Comparison of ENCODE assay signal across 28 mouse cellular contexts in genomic region chr2:163493031-163493430, GRCm38 (mm10). TPM values are rescaled to one million over a fixed set of nuclear protein-coding genes. Genes with fewer than 3 reads are reported as not detected.
DNase-seq lines count a peak whose midpoint lies in the region; ATAC-seq and TF ChIP-seq lines count a peak whose summit lies in the region.
"Had no signal": no experiment of that assay in that cellular context is flagged by ENCODE, and none has a peak within 500 bp of the region (broad histone marks: within the 10 kb centered on the region; RNA-seq: fewer than 3 reads in every experiment).

No protein-coding gene starts in this region.

- DNase-seq in hindbrain, embryonic 10.5 days (ENCODE audit: low spot score) = no peak
- no peak for DNase-seq in midbrain, embryonic 10.5 days (ENCODE audit: low spot score)
- no peak for DNase-seq in ES-E14 (ENCODE audit: low read depth, low spot score)
- peak; percentile 13 for DNase-seq in stomach, postnatal 0 days (ENCODE audit: low spot score)
- DNase-seq in thymus, postnatal 36 days = no peak
- DNase-seq: adrenal gland, postnatal 10 days; cerebellum, adult 11 months; cerebellum, adult 8-10 months; forebrain, postnatal 0 days; gastrocnemius, postnatal 14 days had no signal

- no peak overlapping the region for H3K4me3 ChIP-seq in hindbrain, embryonic 10.5 days
- no peak overlapping the region for H3K4me3 ChIP-seq in hindbrain, embryonic 12.5 days
- no peak overlapping the region for H3K4me3 ChIP-seq in midbrain, embryonic 10.5 days
- H3K4me3 ChIP-seq in midbrain, embryonic 15.5 days = no peak overlapping the region
- no peak overlapping the region for H3K4me3 ChIP-seq in ES-E14 (ENCODE audit: insufficient read depth in 1 of 2, low read depth in 1 of 2, low read length in 2 of 2, poor library complexity in 1 of 2, severe bottlenecking in 1 of 2)
- H3K4me3 ChIP-seq in stomach, postnatal 0 days (ENCODE audit: low read depth, low read length) = no peak overlapping the region
- H3K4me3 ChIP-seq: embryonic facial prominence, embryonic 12.5 days; forebrain, embryonic 12.5 days; heart, embryonic 12.5 days; intestine, embryonic 15.5 days had no signal

- no peak overlapping the region for H3K9ac ChIP-seq in hindbrain, embryonic 12.5 days
- H3K9ac ChIP-seq in midbrain, embryonic 15.5 days = no peak overlapping the region
- H3K9ac ChIP-seq in ES-E14 (ENCODE audit: insufficient read depth, low read depth, low read length, poor library complexity, severe bottlenecking) = no peak overlapping the region
- H3K9ac ChIP-seq in stomach, postnatal 0 days (ENCODE audit: low read length) = no peak overlapping the region
- H3K9ac ChIP-seq: embryonic facial prominence, embryonic 12.5 days; forebrain, embryonic 12.5 days; forebrain, postnatal 0 days; heart, embryonic 12.5 days; hindbrain, embryonic 14.5 days; intestine, embryonic 15.5 days had no signal

- H3K27me3 ChIP-seq in hindbrain, embryonic 10.5 days (ENCODE audit: insufficient read depth, poor library complexity, severe bottlenecking) = no peaks in the 10 kb centered on the region
- H3K27me3 ChIP-seq in hindbrain, embryonic 12.5 days = no peaks in the 10 kb centered on the region
- 0 out of 2 replicates have a peak, but pooled peaks cover 6% of the 10 kb centered on the region for H3K27me3 ChIP-seq in midbrain, embryonic 10.5 days (ENCODE audit: low read depth, poor library complexity, severe bottlenecking)
- H3K27me3 ChIP-seq in midbrain, embryonic 15.5 days (replicated peaks) = no peaks in the 10 kb centered on the region
- no peaks in the 10 kb centered on the region for H3K27me3 ChIP-seq in stomach, postnatal 0 days (ENCODE audit: control insufficient read depth, insufficient read depth, low read length)
- H3K27me3 ChIP-seq: forebrain, embryonic 12.5 days; intestine, embryonic 15.5 days had no signal

- 13% methylated on average over 5 of the region's 5 CpGs for WGBS in hindbrain, embryonic 10.5 days
- WGBS in hindbrain, embryonic 12.5 days = 21% methylated on average over 5 of the region's 5 CpGs
- WGBS in midbrain, embryonic 10.5 days = 14% methylated on average over 5 of the region's 5 CpGs
- WGBS in midbrain, embryonic 15.5 days = 15% methylated on average over 5 of the region's 5 CpGs
- WGBS in stomach, postnatal 0 days = 34% methylated on average over 5 of the region's 5 CpGs

- peaks cover 31% of the 10 kb centered on the region for H3K4me1 ChIP-seq in hindbrain, embryonic 10.5 days (replicated peaks)
- H3K4me1 ChIP-seq in hindbrain, embryonic 12.5 days = peaks cover 18% of the 10 kb centered on the region
- H3K4me1 ChIP-seq in midbrain, embryonic 10.5 days = peaks cover 32% of the 10 kb centered on the region
- H3K4me1 ChIP-seq in midbrain, embryonic 15.5 days = no peaks in the 10 kb centered on the region
- H3K4me1 ChIP-seq in ES-E14 (ENCODE audit: control insufficient read depth in 2 of 2, insufficient read depth in 2 of 2, low read length in 2 of 2, poor library complexity in 1 of 2) = peaks cover 12 to 14% of the 10 kb centered on the region in 2 experiments
- H3K4me1 ChIP-seq in stomach, postnatal 0 days (replicated peaks; ENCODE audit: control insufficient read depth, insufficient read depth) = no peaks in the 10 kb centered on the region
- H3K4me1 ChIP-seq: forebrain, embryonic 12.5 days had no signal

- H3K9me3 ChIP-seq in hindbrain, embryonic 10.5 days = no peaks in the 10 kb centered on the region
- H3K9me3 ChIP-seq in hindbrain, embryonic 12.5 days (replicated peaks) = no peaks in the 10 kb centered on the region
- no peaks in the 10 kb centered on the region for H3K9me3 ChIP-seq in midbrain, embryonic 10.5 days (replicated peaks)
- no peaks in the 10 kb centered on the region for H3K9me3 ChIP-seq in midbrain, embryonic 15.5 days
- no peaks in the 10 kb centered on the region for H3K9me3 ChIP-seq in ES-E14 (ENCODE audit: control insufficient read depth, insufficient read depth, low read depth, low read length)
- H3K9me3 ChIP-seq in stomach, postnatal 0 days (ENCODE audit: control insufficient read depth, low read length) = no peaks in the 10 kb centered on the region
- H3K9me3 ChIP-seq: embryonic facial prominence, embryonic 12.5 days; forebrain, embryonic 12.5 days; heart, embryonic 12.5 days; intestine, embryonic 15.5 days had no signal

- 0 out of 2 replicates have a peak overlapping the region, but pooled peaks have one; percentile 18 for H3K27ac ChIP-seq in hindbrain, embryonic 10.5 days
- no peak overlapping the region for H3K27ac ChIP-seq in hindbrain, embryonic 12.5 days
- H3K27ac ChIP-seq in midbrain, embryonic 10.5 days (replicated peaks) = peak overlapping the region; percentile 42; the same call in 1 of the 2 replicates
- H3K27ac ChIP-seq in midbrain, embryonic 15.5 days = no peak overlapping the region
- peak overlapping the region; percentile 20; the same call in 1 of the 2 replicates for H3K27ac ChIP-seq in ES-E14 (ENCODE audit: insufficient read depth, low read depth, low read length, poor library complexity, severe bottlenecking)
- H3K27ac ChIP-seq in stomach, postnatal 0 days (replicated peaks) = no peak overlapping the region
- H3K27ac ChIP-seq: embryonic facial prominence, embryonic 12.5 days; forebrain, embryonic 12.5 days; hindbrain, embryonic 14.5 days; intestine, embryonic 15.5 days had no signal

- TF ChIP-seq EP300 in stomach, postnatal 0 days (optimal IDR thresholded peaks at IDR 0.05) = no peak

- H3K4me2 ChIP-seq in hindbrain, embryonic 12.5 days (replicated peaks) = no peak overlapping the region
- no peak overlapping the region for H3K4me2 ChIP-seq in midbrain, embryonic 15.5 days
- no peak overlapping the region for H3K4me2 ChIP-seq in stomach, postnatal 0 days (replicated peaks; ENCODE audit: low read depth)
- H3K4me2 ChIP-seq: embryonic facial prominence, embryonic 12.5 days; forebrain, embryonic 12.5 days; heart, embryonic 12.5 days; hindbrain, embryonic 14.5 days had no signal

- H3K36me3 ChIP-seq in hindbrain, embryonic 10.5 days = no peaks in the 10 kb centered on the region
- no peaks in the 10 kb centered on the region for H3K36me3 ChIP-seq in hindbrain, embryonic 12.5 days
- H3K36me3 ChIP-seq in midbrain, embryonic 10.5 days = no peaks in the 10 kb centered on the region
- H3K36me3 ChIP-seq in midbrain, embryonic 15.5 days (replicated peaks) = no peaks in the 10 kb centered on the region
- H3K36me3 ChIP-seq in ES-E14 (ENCODE audit: control insufficient read depth, insufficient read depth, low read length, poor library complexity, severe bottlenecking) = no peaks in the 10 kb centered on the region
- H3K36me3 ChIP-seq in stomach, postnatal 0 days (ENCODE audit: control insufficient read depth, insufficient read depth, low read length) = no peaks in the 10 kb centered on the region
- H3K36me3 ChIP-seq: embryonic facial prominence, embryonic 12.5 days; forebrain, embryonic 12.5 days; heart, embryonic 12.5 days; intestine, embryonic 15.5 days had no signal

- no peak for TF ChIP-seq CTCF in stomach, postnatal 0 days (IDR thresholded peaks at IDR 0.05; ENCODE audit: low read depth)

- ATAC-seq in hindbrain, embryonic 12.5 days (ENCODE audit: low FRiP score) = no peak
- ATAC-seq in midbrain, embryonic 15.5 days (replicated peaks) = no peak
- no peak for ATAC-seq in stomach, postnatal 0 days (ENCODE audit: low FRiP score, low TSS enrichment)
- ATAC-seq in CD4-positive, CD25-positive, alpha-beta regulatory T cell, adult 4 months = no peak
- ATAC-seq: forebrain, postnatal 0 days; intestine, embryonic 15.5 days; Patski had no signal

- in situ Hi-C loops in ES-E14 (cut with MboI; ENCODE audit: low sequenced_read_pairs in 2 of 2, unreplicated experiment in 2 of 2) = no loop called here

RNA-seq across cellular contexts. Expression of gene R3hdml, which starts 0.9 kb away (rescaled TPM):
- not detected in 2 replicates for polyA plus RNA-seq in hindbrain, embryonic 10.5 days (2016; fragmentation: Nextera tagmentation; extraction: Ambion mirVana)
- not detected in 2 replicates for polyA plus RNA-seq in hindbrain, embryonic 12.5 days (2016; fragmentation: Nextera tagmentation; extraction: Ambion mirVana)
- not detected in 2 replicates for polyA plus RNA-seq in midbrain, embryonic 10.5 days (2016; fragmentation: Nextera tagmentation; extraction: Ambion mirVana)
- polyA plus RNA-seq in midbrain, embryonic 15.5 days (2015; fragmentation: Nextera tagmentation; extraction: Ambion mirVana) = not detected in 2 replicates
- 4.4 and 5.7 TPM in 2 replicates for total RNA-seq in ES-E14 (2012; rRNA removed)
- 0.23 and 0.40 TPM in 2 replicates for polyA plus RNA-seq in stomach, postnatal 0 days (2015; fragmentation: Nextera tagmentation; extraction: Ambion mirVana)
- not detected for polyA plus RNA-seq in CD4-positive, CD25-positive, alpha-beta regulatory T cell, adult 4 months (2017; shearing (Covaris generic))
- total RNA-seq: adrenal gland, postnatal 10 days; CH12.LX; gastrocnemius, adult 18-20 months; gastrocnemius, postnatal 14 days; heart, adult 8-10 months; heart, postnatal 25 days had no signal
- polyA plus RNA-seq: brain, embryonic 14.5 days; cortical plate, adult 2 months; embryonic facial prominence, embryonic 12.5 days; forebrain, embryonic 12.5 days; gonadal fat pad, adult 2 months; heart, embryonic 12.5 days; heart, embryonic 16.5 days; Patski had no signal

RNA-seq across cellular contexts. Expression of gene Hnf4a, which starts 13.6 kb away (rescaled TPM):
- not detected in 2 replicates for polyA plus RNA-seq in hindbrain, embryonic 10.5 days (2016; fragmentation: Nextera tagmentation; extraction: Ambion mirVana)
- polyA plus RNA-seq in hindbrain, embryonic 12.5 days (2016; fragmentation: Nextera tagmentation; extraction: Ambion mirVana) = not detected in 2 replicates
- polyA plus RNA-seq in midbrain, embryonic 10.5 days (2016; fragmentation: Nextera tagmentation; extraction: Ambion mirVana) = 0.02 TPM in 1 of 2 replicates, not detected in the other
- polyA plus RNA-seq in midbrain, embryonic 15.5 days (2015; fragmentation: Nextera tagmentation; extraction: Ambion mirVana) = not detected in 2 replicates
- total RNA-seq in ES-E14 (2012; rRNA removed) = 0.90 and 1.1 TPM in 2 replicates
- 24.2 and 27.7 TPM in 2 replicates for polyA plus RNA-seq in stomach, postnatal 0 days (2015; fragmentation: Nextera tagmentation; extraction: Ambion mirVana)
- not detected for polyA plus RNA-seq in CD4-positive, CD25-positive, alpha-beta regulatory T cell, adult 4 months (2017; shearing (Covaris generic))
- total RNA-seq: CH12.LX; forebrain, postnatal 0 days; gastrocnemius, postnatal 14 days; heart, adult 8-10 months; heart, postnatal 25 days had no signal
- polyA plus RNA-seq: C2C12; cortical plate, adult 2 months; embryonic facial prominence, embryonic 12.5 days; forebrain, embryonic 12.5 days; forebrain, postnatal 0 days; hindbrain, embryonic 14.5 days had no signal

RNA-seq across cellular contexts. Expression of gene Fitm2, which starts 20.6 kb away (rescaled TPM):
- 10.4 and 10.8 TPM in 2 replicates for polyA plus RNA-seq in hindbrain, embryonic 10.5 days (2016; fragmentation: Nextera tagmentation; extraction: Ambion mirVana)
- polyA plus RNA-seq in hindbrain, embryonic 12.5 days (2016; fragmentation: Nextera tagmentation; extraction: Ambion mirVana) = 13.0 and 13.1 TPM in 2 replicates
- polyA plus RNA-seq in midbrain, embryonic 10.5 days (2016; fragmentation: Nextera tagmentation; extraction: Ambion mirVana) = 9.8 and 11.2 TPM in 2 replicates
- 16.5 and 17.0 TPM in 2 replicates for polyA plus RNA-seq in midbrain, embryonic 15.5 days (2015; fragmentation: Nextera tagmentation; extraction: Ambion mirVana)
- 23.4 and 29.8 TPM in 2 replicates for total RNA-seq in ES-E14 (2012; rRNA removed)
- polyA plus RNA-seq in stomach, postnatal 0 days (2015; fragmentation: Nextera tagmentation; extraction: Ambion mirVana) = 11.2 TPM in 2 replicates
- polyA plus RNA-seq in CD4-positive, CD25-positive, alpha-beta regulatory T cell, adult 4 months (2017; shearing (Covaris generic)) = 1 to 10 TPM; 1.8 to 1.9 TPM

RNA-seq across cellular contexts. Expression of gene Gdap1l1, which starts 54.8 kb away (rescaled TPM):
- polyA plus RNA-seq in hindbrain, embryonic 10.5 days (2016; fragmentation: Nextera tagmentation; extraction: Ambion mirVana) = 19.0 and 54.8 TPM in 2 replicates
- 68.7 and 70.1 TPM in 2 replicates for polyA plus RNA-seq in hindbrain, embryonic 12.5 days (2016; fragmentation: Nextera tagmentation; extraction: Ambion mirVana)
- polyA plus RNA-seq in midbrain, embryonic 10.5 days (2016; fragmentation: Nextera tagmentation; extraction: Ambion mirVana) = 20.0 and 30.2 TPM in 2 replicates
- polyA plus RNA-seq in midbrain, embryonic 15.5 days (2015; fragmentation: Nextera tagmentation; extraction: Ambion mirVana) = 145 and 146 TPM in 2 replicates
- 1.1 and 3.1 TPM in 2 replicates for total RNA-seq in ES-E14 (2012; rRNA removed)
- 1.9 and 2.7 TPM in 2 replicates for polyA plus RNA-seq in stomach, postnatal 0 days (2015; fragmentation: Nextera tagmentation; extraction: Ambion mirVana)
- not detected for polyA plus RNA-seq in CD4-positive, CD25-positive, alpha-beta regulatory T cell, adult 4 months (2017; shearing (Covaris generic))
- total RNA-seq: CH12.LX; heart, adult 8-10 months; heart, postnatal 25 days had no signal

Comparison
In these comparisons a context has a peak if more than half of its experiments do, and no peak if none do; other contexts are left out.
1. H3K27ac ChIP-seq: peak in hindbrain, embryonic 10.5 days (single experiment), midbrain, embryonic 10.5 days (single experiment) and ES-E14 (single experiment); none in hindbrain, embryonic 12.5 days (single experiment), midbrain, embryonic 15.5 days (single experiment) and stomach, postnatal 0 days (single experiment).
2. RNA of gene Hnf4a, which starts 13.6 kb away (polyA plus RNA-seq): 24.2 to 27.7 TPM in stomach, postnatal 0 days; 0.02 TPM in midbrain, embryonic 10.5 days, not detected in hindbrain, embryonic 12.5 days, not detected in hindbrain, embryonic 10.5 days, not detected in midbrain, embryonic 15.5 days and not detected in CD4-positive, CD25-positive, alpha-beta regulatory T cell, adult 4 months; every median in the first group is over 10 times any median in the second.